Comparison of ENCODE assay signal across 17 mouse cellular contexts in the genomic region with DNA sequence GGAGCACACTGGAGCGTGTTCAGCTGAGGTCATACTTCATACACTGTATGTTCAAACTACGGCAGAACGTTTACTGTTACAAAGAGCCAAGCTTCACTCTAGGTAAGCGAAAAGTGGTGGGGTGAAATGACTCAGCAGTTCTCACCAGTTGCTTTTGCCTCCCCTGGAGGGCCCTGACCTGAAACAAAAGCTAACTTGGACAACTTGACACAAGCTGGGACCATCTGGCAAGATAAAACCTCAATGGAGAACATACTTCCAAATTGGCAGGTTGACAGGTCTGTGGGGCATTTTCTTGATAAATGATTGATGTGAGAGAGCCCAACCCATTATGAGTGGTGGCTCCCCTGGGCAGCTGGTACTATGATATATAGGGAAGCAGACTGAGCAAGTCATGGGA. TPM values are rescaled to one million over a fixed set of nuclear protein-coding genes. Genes with fewer than 3 reads are reported as not detected.
DNase-seq lines count a peak whose midpoint lies in the region; ATAC-seq and TF ChIP-seq lines count a peak whose summit lies in the region.
"Had no signal": no experiment of that assay in that cellular context is flagged by ENCODE, and none has a peak within 500 bp of the region (broad histone marks: within the 10 kb centered on the region; RNA-seq: fewer than 3 reads in every experiment).

No protein-coding gene starts in this region.

- H3K36me3 ChIP-seq in heart, embryonic 12.5 days, result no peaks in the 10 kb centered on the region
- H3K36me3 ChIP-seq in lung, embryonic 14.5 days (ENCODE audit: insufficient read depth), result no peaks in the 10 kb centered on the region
- no peaks in the 10 kb centered on the region for H3K36me3 ChIP-seq in lung, postnatal 0 days (ENCODE audit: insufficient read depth, low read length)
- H3K36me3 ChIP-seq: heart, embryonic 10.5 days; hindbrain, embryonic 12.5 days; liver, embryonic 13.5 days had no signal

- DNase-seq in heart, postnatal 4 days, result peak; percentile 15
- DNase-seq in lung, embryonic 14.5 days, result no peak
- no peak for DNase-seq in lung, postnatal 0 days (ENCODE audit: low spot score)
- DNase-seq in R1 (ENCODE audit: low read depth, low spot score), result peak; percentile 60
- peak; percentile 11 for DNase-seq in testis, postnatal 14 days (ENCODE audit: low spot score)
- DNase-seq in spleen, postnatal 14 days (ENCODE audit: low spot score in 2 of 2), result no peak
- DNase-seq in gastrocnemius, postnatal 14 days, result no peak
- DNase-seq: adrenal gland, postnatal 36 days; kidney, postnatal 10 days; liver, embryonic 13.5 days; lung, postnatal 4 days; midbrain, embryonic 14.5 days; right cerebral cortex, postnatal 25 days had no signal

- H3K9ac ChIP-seq in heart, embryonic 12.5 days, result no peak overlapping the region
- no peak overlapping the region for H3K9ac ChIP-seq in lung, embryonic 14.5 days
- no peak overlapping the region for H3K9ac ChIP-seq in lung, postnatal 0 days (replicated peaks; ENCODE audit: low read depth)
- H3K9ac ChIP-seq: hindbrain, embryonic 12.5 days; liver, embryonic 13.5 days had no signal

- H3K4me3 ChIP-seq in heart, embryonic 12.5 days, result no peak overlapping the region
- H3K4me3 ChIP-seq in lung, embryonic 14.5 days (ENCODE audit: low read depth, low read length), result no peak overlapping the region
- H3K4me3 ChIP-seq in lung, postnatal 0 days (ENCODE audit: low read depth, low read length), result no peak overlapping the region
- H3K4me3 ChIP-seq: heart, embryonic 10.5 days; hindbrain, embryonic 12.5 days; liver, embryonic 13.5 days had no signal

- WGBS in heart, embryonic 12.5 days, result 79% methylated on average over 4 of the region's 4 CpGs
- 56% methylated on average over 4 of the region's 4 CpGs for WGBS in lung, embryonic 14.5 days
- WGBS in lung, postnatal 0 days, result 59% methylated on average over 4 of the region's 4 CpGs

- ATAC-seq in heart, embryonic 12.5 days (ENCODE audit: insufficient number of reproducible peaks, low FRiP score), result no peak
- ATAC-seq in lung, embryonic 14.5 days (ENCODE audit: insufficient read depth), result peak; percentile 14; the same call in 1 of the 2 replicates
- no peak for ATAC-seq in lung, postnatal 0 days
- ATAC-seq: forebrain, embryonic 14.5 days had no signal

- no peak for TF ChIP-seq CTCF in lung, embryonic 14.5 days (IDR thresholded peaks at IDR 0.05; ENCODE audit: low read depth)
- no peak for TF ChIP-seq CTCF in lung, postnatal 0 days (IDR thresholded peaks at IDR 0.05)

- H3K4me2 ChIP-seq in heart, embryonic 12.5 days, result no peak overlapping the region
- H3K4me2 ChIP-seq in lung, embryonic 14.5 days, result no peak overlapping the region
- no peak overlapping the region for H3K4me2 ChIP-seq in lung, postnatal 0 days (replicated peaks; ENCODE audit: low read depth, low read length)
- H3K4me2 ChIP-seq: hindbrain, embryonic 12.5 days; liver, embryonic 13.5 days had no signal

- peaks cover 4% of the 10 kb centered on the region for H3K4me1 ChIP-seq in heart, embryonic 12.5 days (replicated peaks)
- H3K4me1 ChIP-seq in lung, embryonic 14.5 days (ENCODE audit: insufficient read depth), result no peaks in the 10 kb centered on the region
- H3K4me1 ChIP-seq in lung, postnatal 0 days (ENCODE audit: insufficient read depth, low read depth, low read length), result no peaks in the 10 kb centered on the region
- H3K4me1 ChIP-seq: liver, embryonic 13.5 days had no signal

- no peak overlapping the region for H3K27ac ChIP-seq in heart, embryonic 12.5 days (ENCODE audit: poor library complexity, severe bottlenecking)
- H3K27ac ChIP-seq in lung, embryonic 14.5 days (ENCODE audit: low read depth), result no peak overlapping the region
- no peak overlapping the region for H3K27ac ChIP-seq in lung, postnatal 0 days (ENCODE audit: low read length)
- H3K27ac ChIP-seq: heart, embryonic 10.5 days; hindbrain, embryonic 12.5 days; liver, embryonic 13.5 days had no signal

- no peak for TF ChIP-seq EP300 in lung, postnatal 0 days (IDR thresholded peaks at IDR 0.05)

- no peaks in the 10 kb centered on the region for H3K27me3 ChIP-seq in heart, embryonic 12.5 days (replicated peaks)
- H3K27me3 ChIP-seq in lung, embryonic 14.5 days (ENCODE audit: insufficient read depth, low read length), result no peaks in the 10 kb centered on the region
- H3K27me3 ChIP-seq in lung, postnatal 0 days (replicated peaks; ENCODE audit: insufficient read depth, low read length), result no peaks in the 10 kb centered on the region
- H3K27me3 ChIP-seq: hindbrain, embryonic 12.5 days; liver, embryonic 13.5 days had no signal

- intact Hi-C loops in gastrocnemius, postnatal 14 days (cut with DNase I; ENCODE audit: low total_unique reads), result no loop called here

- H3K9me3 ChIP-seq in heart, embryonic 12.5 days (replicated peaks), result no peaks in the 10 kb centered on the region
- H3K9me3 ChIP-seq in lung, embryonic 14.5 days (ENCODE audit: low read depth, low read length), result no peaks in the 10 kb centered on the region
- no peaks in the 10 kb centered on the region for H3K9me3 ChIP-seq in lung, postnatal 0 days (ENCODE audit: low read length)
- H3K9me3 ChIP-seq: heart, embryonic 10.5 days; hindbrain, embryonic 12.5 days; liver, embryonic 13.5 days had no signal

RNA-seq across cellular contexts. Expression of a gene that starts 59.0 kb away (rescaled TPM):
- 10 to 100 TPM; 11.8 to 14.2 TPM for total RNA-seq in heart, postnatal 4 days (2021)
- polyA plus RNA-seq in heart, embryonic 12.5 days (2016; fragmentation: Nextera tagmentation; extraction: Ambion mirVana), result 29.7 and 36.3 TPM in 2 replicates
- polyA plus RNA-seq in lung, embryonic 14.5 days (2014; fragmentation: Nextera tagmentation; extraction: Ambion mirVana), result 44.4 and 47.4 TPM in 2 replicates
- 45.1 and 45.3 TPM in 2 replicates for polyA plus RNA-seq in lung, postnatal 0 days (2015; fragmentation: Nextera tagmentation; extraction: Ambion mirVana)
- 10 to 100 TPM in 1 of 2 experiments, 1 to 10 TPM in 1; 8.9 to 12.6 TPM for total RNA-seq in gastrocnemius, postnatal 14 days (2021)

Comparison
In these comparisons a context has a peak if more than half of its experiments do, and no peak if none do; other contexts are left out.
1. DNase-seq: peak in heart, postnatal 4 days (single experiment), R1 (single experiment) and testis, postnatal 14 days (single experiment); none in lung, embryonic 14.5 days (single experiment), lung, postnatal 0 days (single experiment), spleen, postnatal 14 days (0 of 2) and gastrocnemius, postnatal 14 days (single experiment).